Mouse (Mus musculus): Measurements from ENCODE around the gene Slc52a3. TPM values are rescaled to one million over a fixed set of nuclear protein-coding genes. Genes with fewer than 3 reads are reported as not detected.

The Slc52a3 gene
- total RNA-seq, 2 experiments from 2014 or later = not detected

DNA sequence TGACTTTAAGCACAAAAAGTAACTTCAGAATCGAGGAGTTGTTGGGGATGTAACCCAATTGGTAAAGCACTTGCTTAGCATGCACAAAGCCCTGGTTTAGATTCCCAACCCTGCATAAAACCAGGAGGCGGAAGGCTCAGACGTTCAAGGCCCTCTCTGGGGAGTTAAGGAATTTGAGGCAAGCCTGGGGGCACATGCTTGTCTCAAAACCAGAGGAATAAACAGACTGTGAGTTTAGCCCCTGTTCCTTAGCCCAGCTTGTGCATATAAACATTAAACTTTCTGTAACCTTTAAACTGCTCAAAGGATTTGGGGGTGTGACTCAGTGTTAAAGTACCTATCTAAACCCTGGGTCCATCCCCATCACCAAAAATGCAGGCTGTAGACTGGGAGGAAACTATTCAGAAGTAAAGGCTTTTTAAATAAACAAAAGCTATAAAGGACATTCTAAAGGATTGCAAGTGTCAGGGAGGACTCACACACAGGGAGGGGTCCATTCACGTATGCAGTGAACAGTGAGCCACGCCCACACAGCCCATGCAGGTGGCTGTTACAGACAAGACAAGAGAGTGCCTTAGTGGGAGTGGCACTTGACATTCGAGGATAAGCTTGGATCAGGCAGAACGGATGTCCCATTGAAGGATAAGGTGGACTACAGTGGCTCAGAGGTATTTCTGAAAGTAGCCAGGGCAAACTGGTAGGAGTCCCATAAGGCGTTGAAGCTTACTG lies 1.6 kb downstream of the Slc52a3 start:
- no peak for ATAC-seq (replicated peaks; ENCODE audit: low FRiP score, poor library complexity, severe bottlenecking)

DNA sequence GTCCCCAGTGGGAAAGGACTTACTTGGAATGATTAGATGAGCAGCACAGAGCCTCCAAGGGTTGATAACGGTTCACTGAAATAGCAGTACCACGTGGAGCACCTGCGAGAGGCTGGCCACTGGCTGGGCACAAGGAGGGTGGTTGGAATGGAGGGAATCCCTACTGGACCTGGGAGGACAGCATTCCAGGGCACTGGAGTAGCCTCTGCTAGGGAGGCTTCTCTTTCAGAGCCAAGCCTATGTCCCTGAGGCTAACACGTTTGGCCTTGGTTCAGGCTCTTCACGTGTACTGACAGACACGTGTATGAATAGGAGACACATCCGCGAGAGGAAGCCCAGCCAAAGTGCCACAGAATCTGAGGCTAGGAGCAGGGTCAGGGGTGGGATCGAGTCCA lies 2.2 kb downstream of the Slc52a3 start:
- no peak for ATAC-seq (replicated peaks; ENCODE audit: low FRiP score, poor library complexity, severe bottlenecking)

- no peak for ATAC-seq (replicated peaks; ENCODE audit: low FRiP score, poor library complexity, severe bottlenecking)
Observed at GRCm38 (mm10) chr2:151998932-151999331, 2.6 kb downstream of the Slc52a3 start.

DNA sequence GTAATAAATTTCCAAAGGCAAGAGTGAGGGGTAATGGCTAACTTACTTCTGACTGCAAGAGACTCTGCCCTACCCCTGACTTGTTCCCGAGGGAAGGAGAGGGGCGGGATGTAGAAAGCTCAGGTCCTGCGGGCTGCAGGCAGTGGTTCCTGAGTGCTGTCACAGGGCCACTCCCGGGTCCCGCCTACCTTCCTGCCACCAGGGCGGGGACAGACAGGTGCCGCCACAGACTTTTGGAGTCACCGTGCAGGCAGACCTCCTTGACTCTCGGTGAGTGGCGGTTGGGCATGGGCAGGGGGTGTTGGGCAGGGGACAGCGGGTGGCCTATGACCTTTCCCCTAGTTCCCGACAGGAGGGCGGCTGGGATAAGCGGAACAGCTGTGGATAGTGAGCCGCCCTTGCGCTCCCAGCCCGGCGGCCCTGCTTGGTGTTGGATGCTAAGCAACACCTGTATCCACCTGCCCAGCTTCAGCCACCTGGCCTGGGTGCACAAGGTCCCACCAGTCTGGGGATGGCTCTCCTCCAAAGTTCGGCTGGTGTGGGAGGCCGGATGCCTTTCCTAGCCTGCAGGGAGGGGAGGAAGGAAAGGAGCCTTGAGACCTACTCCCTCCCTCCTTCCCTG lies 3.5 kb downstream of the Slc52a3 start:
- ATAC-seq (replicated peaks; ENCODE audit: low FRiP score, poor library complexity, severe bottlenecking) = no peak

GRCm38 (mm10) chr2:152000291-152000679 lies 4.0 kb downstream of the Slc52a3 start:
- no peak for ATAC-seq (replicated peaks; ENCODE audit: low FRiP score, poor library complexity, severe bottlenecking)

DNA sequence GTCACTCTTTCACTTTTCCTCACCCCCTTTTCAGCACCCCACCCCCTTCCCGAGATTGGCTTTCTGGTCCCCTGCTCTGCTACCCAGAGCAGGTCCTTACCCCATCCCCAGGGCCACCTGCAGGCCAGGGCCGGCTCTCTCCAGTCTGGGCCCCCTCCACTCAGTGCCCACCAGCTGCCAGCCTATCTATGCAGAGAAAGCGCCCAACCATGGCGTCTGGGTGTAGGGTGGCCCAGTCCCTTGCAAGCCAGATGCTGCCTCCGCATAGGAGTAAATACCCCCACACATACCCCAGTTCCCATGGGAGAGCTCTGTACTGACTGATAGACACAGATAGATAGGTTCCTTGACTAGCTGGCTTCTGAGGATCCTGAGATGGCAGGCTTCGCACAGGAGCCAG lies 4.4 kb downstream of the Slc52a3 start:
- no peak for ATAC-seq (replicated peaks; ENCODE audit: low FRiP score, poor library complexity, severe bottlenecking)

- ATAC-seq (replicated peaks; ENCODE audit: low FRiP score, poor library complexity, severe bottlenecking) = no peak
Observed at GRCm38 (mm10) chr2:152002529-152002928, 6.2 kb downstream of the Slc52a3 start.

- ATAC-seq (replicated peaks; ENCODE audit: low FRiP score, poor library complexity, severe bottlenecking) = no peak
Observed at GRCm38 (mm10) chr2:152007783-152008182, 11.5 kb downstream of the Slc52a3 start.

DNA sequence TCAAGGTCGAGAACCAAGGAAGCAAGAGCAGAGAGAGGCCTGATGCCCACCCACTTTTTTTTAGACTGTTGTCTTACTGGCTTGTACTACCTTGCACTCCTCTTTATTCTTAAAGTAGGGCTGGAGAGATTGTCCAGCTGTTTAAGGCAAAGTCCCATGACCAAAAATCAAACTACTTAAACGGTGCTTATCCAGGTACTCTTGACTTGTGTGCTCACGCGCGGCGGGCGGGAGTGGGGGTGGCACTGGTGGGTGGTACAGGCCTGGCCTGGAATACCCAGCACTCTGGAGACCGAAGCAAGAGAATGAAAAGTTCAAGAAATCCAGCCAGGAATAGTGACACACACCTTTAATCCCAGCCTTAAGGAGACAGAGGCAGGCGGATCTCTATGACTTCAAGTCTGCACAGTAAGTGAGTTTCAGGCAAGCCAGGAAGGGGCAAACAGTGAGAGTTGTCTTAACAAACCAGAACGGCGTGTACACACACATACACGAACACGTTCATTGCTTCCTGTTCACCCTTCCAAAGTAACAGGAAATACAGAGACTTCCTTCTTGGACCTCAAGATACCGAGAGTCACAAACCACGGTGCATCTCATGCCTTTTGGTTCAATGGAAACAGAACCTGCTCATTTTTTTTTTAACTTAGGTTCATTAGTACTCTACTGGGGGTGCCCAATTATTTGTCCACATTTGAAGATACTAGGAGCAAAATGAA lies 12.9 kb downstream of the Slc52a3 start:
- ATAC-seq (replicated peaks; ENCODE audit: low FRiP score, poor library complexity, severe bottlenecking) = no peak

- ATAC-seq (replicated peaks; ENCODE audit: low FRiP score, poor library complexity, severe bottlenecking) = no peak
Observed at GRCm38 (mm10) chr2:152010251-152010650, 13.9 kb downstream of the Slc52a3 start.

- ATAC-seq (replicated peaks; ENCODE audit: low FRiP score, poor library complexity, severe bottlenecking) = no peak
Observed at GRCm38 (mm10) chr2:152010661-152011060, 14.3 kb downstream of the Slc52a3 start.

DNA sequence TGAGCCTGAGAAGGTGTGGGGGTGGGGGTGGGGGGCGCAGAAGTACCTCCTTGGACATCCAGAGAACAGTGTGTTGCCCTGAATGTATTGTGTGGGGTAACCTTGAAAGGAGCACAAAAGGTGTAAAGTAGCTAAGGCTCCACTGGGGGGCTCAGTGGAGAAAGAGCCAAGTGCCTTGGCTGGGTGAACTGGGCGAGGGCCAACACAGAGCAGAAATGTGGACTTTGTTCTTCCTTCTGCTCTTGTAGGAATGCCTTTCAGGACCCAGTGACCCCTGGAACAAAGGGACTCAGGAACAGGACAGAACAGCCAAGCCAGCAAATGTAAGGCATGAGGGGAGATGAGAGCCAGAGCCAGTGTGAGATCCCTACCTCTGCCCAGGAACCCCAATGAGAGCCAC lies 15.4 kb downstream of the Slc52a3 start:
- no peak for ATAC-seq (replicated peaks; ENCODE audit: low FRiP score, poor library complexity, severe bottlenecking)

- no peak for ATAC-seq (replicated peaks; ENCODE audit: low FRiP score, poor library complexity, severe bottlenecking)
Observed at GRCm38 (mm10) chr2:152012222-152012621, 15.9 kb downstream of the Slc52a3 start.

DNA sequence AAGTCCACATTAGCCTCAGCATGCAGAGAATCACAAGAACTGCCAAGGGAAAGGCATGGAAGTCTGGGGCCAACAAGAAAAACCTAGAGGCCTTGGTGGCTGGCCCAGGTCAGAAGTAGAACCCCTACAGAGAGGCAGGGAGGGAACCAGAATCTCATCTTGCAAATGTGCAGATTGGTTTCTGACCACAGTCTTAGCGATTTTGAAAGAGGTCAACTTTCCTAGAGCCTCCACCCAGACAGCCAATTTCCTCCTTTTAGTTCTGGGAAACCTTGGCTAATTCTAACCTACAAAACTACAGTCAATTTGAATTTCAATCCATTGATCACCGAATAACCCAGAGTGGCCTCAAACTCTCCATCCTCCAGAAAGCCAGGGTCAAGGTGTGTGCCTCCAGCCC lies 16.4 kb downstream of the Slc52a3 start:
- ATAC-seq (replicated peaks; ENCODE audit: low FRiP score, poor library complexity, severe bottlenecking) = no peak

DNA sequence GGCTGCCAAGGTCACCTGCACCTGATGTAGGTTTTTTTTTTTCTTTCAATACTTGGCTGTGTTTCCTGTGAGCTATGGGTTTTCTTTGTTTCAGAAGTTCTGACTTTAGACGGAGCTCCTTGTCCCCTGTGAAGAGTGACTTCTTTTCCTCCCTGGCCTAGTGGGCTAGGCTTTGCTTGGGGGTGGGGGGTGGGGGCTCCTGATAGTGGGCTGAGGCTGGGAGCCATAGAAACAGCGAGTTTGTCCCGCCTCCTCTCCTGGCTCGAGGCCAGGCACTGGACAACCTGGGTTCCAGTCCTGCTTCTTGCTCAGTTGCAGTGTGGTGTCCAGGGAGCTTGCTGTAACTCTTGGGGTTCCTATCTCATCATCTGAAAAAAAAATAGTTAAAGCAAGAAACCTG lies 19.7 kb downstream of the Slc52a3 start:
- no peak for ATAC-seq (replicated peaks; ENCODE audit: low FRiP score, poor library complexity, severe bottlenecking)

DNA sequence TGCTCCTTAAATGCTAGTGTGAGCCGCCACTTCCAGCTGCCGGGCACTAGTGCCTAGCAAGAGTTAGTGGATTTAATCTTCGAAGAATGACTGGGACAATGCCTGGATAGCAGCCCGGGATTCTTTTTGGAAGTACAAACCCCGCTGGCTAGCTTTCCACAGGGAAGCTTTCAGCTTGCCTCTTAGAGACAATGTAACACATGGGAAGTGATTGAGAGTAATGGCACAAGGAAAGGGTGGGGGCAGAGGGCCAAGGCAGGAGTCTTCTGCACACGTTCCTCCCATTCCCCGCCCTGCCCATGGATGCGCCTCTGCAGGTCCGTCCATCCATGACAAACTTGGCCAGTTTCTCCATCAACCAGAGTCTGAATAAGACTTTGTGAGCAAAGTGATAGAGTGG lies 20.4 kb downstream of the Slc52a3 start:
- no peak for ATAC-seq (replicated peaks; ENCODE audit: low FRiP score, poor library complexity, severe bottlenecking)

- ATAC-seq (replicated peaks; ENCODE audit: low FRiP score, poor library complexity, severe bottlenecking) = peak; percentile 49; the same call in 1 of the 2 replicates
Observed at GRCm38 (mm10) chr2:152020255-152020654, 23.9 kb downstream of the Slc52a3 start.

DNA sequence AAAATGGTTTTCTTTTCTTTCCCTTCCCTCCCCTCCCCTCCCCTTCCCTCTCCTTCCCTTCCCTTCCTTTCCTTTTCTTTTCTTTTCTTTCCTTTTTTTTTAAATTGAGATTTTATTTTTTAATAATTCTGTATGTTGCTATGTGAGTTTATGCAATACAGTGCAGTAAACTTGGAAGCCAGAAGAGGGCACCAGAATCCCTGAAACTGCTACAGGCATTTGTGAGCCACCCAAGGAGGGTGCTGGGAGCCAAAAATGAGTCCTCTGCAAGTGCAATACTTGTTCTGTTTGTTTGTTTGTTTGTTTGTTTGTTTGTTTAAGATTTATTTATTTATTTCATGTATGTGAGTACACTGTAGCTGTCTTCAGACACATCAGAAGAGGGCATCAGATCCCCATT lies 25.7 kb downstream of the Slc52a3 start:
- no peak for ATAC-seq (replicated peaks; ENCODE audit: low FRiP score, poor library complexity, severe bottlenecking)

GRCm38 (mm10) chr2:152024883-152025422 lies 28.6 kb downstream of the Slc52a3 start:
- no peak for ATAC-seq (replicated peaks; ENCODE audit: low FRiP score, poor library complexity, severe bottlenecking)

- ATAC-seq (replicated peaks; ENCODE audit: low FRiP score, poor library complexity, severe bottlenecking) = peak; percentile 80; the same call in 1 of the 2 replicates
Observed at GRCm38 (mm10) chr2:152029252-152030082, 33.2 kb downstream of the Slc52a3 start.

Data from erythroid progenitor cell, adult 5-6 weeks (primary cell).